ENCODE assay signal across 15 mouse cellular contexts in the genomic region with DNA sequence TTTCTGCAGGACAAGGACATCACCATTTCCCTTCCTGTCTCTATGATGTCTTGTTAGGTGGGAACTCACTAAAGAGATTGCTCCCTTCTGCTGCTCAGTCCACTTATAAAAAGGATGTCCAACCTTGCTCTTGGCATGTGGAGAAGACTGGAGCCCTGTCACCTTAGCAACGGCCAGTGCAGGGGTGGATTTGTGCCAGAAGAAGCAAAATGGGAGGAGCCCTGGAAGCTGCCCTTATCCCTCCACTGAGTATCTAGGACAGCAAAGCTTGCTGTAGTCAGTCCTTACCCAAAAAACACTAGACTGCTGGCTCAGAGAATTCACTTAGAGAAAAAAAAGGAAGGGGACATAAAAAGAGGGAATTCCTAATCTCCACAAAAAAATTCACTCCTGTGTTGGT. TPM values are rescaled to one million over a fixed set of nuclear protein-coding genes. Genes with fewer than 3 reads are reported as not detected.
A peak's percentile ranks its signal among the peaks of the same experiment; 100 is the strongest.
DNase-seq lines count a peak whose midpoint lies in the region; ATAC-seq lines count a peak whose summit lies in the region.
"Had no signal": no experiment of that assay in that cellular context is flagged by ENCODE, and none has a peak within 500 bp of the region (broad histone marks: within the 10 kb centered on the region; RNA-seq: fewer than 3 reads in every experiment).

No protein-coding gene starts in this region.

- WGBS in limb, embryonic 11.5 days = 56% methylated on average over 1 of the region's 1 CpGs
- 64% methylated on average over 1 of the region's 1 CpGs for WGBS in limb, embryonic 10.5 days

- no peak overlapping the region for H3K9ac ChIP-seq in limb, embryonic 11.5 days (ENCODE audit: low read length)
- H3K9ac ChIP-seq: embryonic facial prominence, embryonic 15.5 days; forebrain, embryonic 13.5 days; midbrain, embryonic 12.5 days had no signal

- no peaks in the 10 kb centered on the region for H3K27me3 ChIP-seq in limb, embryonic 11.5 days (ENCODE audit: control insufficient read depth, insufficient read depth, low read length)
- 0 out of 2 replicates have a peak, but pooled peaks cover 3% of the 10 kb centered on the region for H3K27me3 ChIP-seq in limb, embryonic 10.5 days (ENCODE audit: low read depth, poor library complexity, severe bottlenecking)
- H3K27me3 ChIP-seq: embryonic facial prominence, embryonic 15.5 days; forebrain, embryonic 13.5 days; midbrain, embryonic 12.5 days had no signal

- no peaks in the 10 kb centered on the region for H3K36me3 ChIP-seq in limb, embryonic 11.5 days (ENCODE audit: control insufficient read depth, insufficient read depth, low read length)
- no peaks in the 10 kb centered on the region for H3K36me3 ChIP-seq in limb, embryonic 10.5 days
- H3K36me3 ChIP-seq: embryonic facial prominence, embryonic 15.5 days; midbrain, embryonic 12.5 days had no signal

- H3K4me2 ChIP-seq in limb, embryonic 11.5 days (ENCODE audit: low read depth, severe bottlenecking) = no peak overlapping the region
- H3K4me2 ChIP-seq: embryonic facial prominence, embryonic 15.5 days; forebrain, embryonic 13.5 days; liver, embryonic 11.5 days; midbrain, embryonic 12.5 days had no signal

- no peak overlapping the region for H3K27ac ChIP-seq in limb, embryonic 11.5 days (replicated peaks; ENCODE audit: low read depth, low read length)
- H3K27ac ChIP-seq in limb, embryonic 10.5 days = no peak overlapping the region
- H3K27ac ChIP-seq: embryonic facial prominence, embryonic 15.5 days; forebrain, embryonic 13.5 days; midbrain, embryonic 12.5 days had no signal

- peak; percentile 59 to 83 for DNase-seq in adrenal gland, adult (ENCODE audit: inconsistent age in 2 of 2, low spot score in 1 of 2)
- DNase-seq in adrenal gland, postnatal 4 days (ENCODE audit: low spot score in 2 of 2) = no peak
- DNase-seq in limb, embryonic 11.5 days (ENCODE audit: low spot score) = peak; percentile 9
- no peak for DNase-seq in limb, embryonic 10.5 days (ENCODE audit: low spot score)
- DNase-seq in adrenal gland, postnatal 10 days = peak; percentile 41
- DNase-seq in cerebellum, postnatal 14 days = peak; percentile 59 to 60
- no peak for DNase-seq in layer of hippocampus, adult 8-10 months (ENCODE audit: low spot score in 2 of 2)
- DNase-seq in testis, postnatal 10 days (ENCODE audit: low spot score) = no peak
- DNase-seq: heart, postnatal 14 days had no signal

- no peaks in the 10 kb centered on the region for H3K9me3 ChIP-seq in limb, embryonic 11.5 days (ENCODE audit: control insufficient read depth, low read length)
- H3K9me3 ChIP-seq in limb, embryonic 10.5 days (replicated peaks) = no peaks in the 10 kb centered on the region
- H3K9me3 ChIP-seq: embryonic facial prominence, embryonic 15.5 days; midbrain, embryonic 12.5 days had no signal

- no peak for ATAC-seq in limb, embryonic 11.5 days (ENCODE audit: insufficient number of reproducible peaks, low FRiP score, low TSS enrichment, low read depth)
- ATAC-seq: forebrain, embryonic 13.5 days; inflammation-experienced regulatory T-cells, adult 6 months had no signal

- no peaks in the 10 kb centered on the region for H3K4me1 ChIP-seq in limb, embryonic 11.5 days (ENCODE audit: control insufficient read depth, insufficient read depth, low read length)
- H3K4me1 ChIP-seq in limb, embryonic 10.5 days = peaks cover 6% of the 10 kb centered on the region
- H3K4me1 ChIP-seq: embryonic facial prominence, embryonic 15.5 days; forebrain, embryonic 13.5 days; midbrain, embryonic 12.5 days had no signal

- no peak overlapping the region for H3K4me3 ChIP-seq in limb, embryonic 11.5 days (ENCODE audit: low read depth, low read length)
- no peak overlapping the region for H3K4me3 ChIP-seq in limb, embryonic 10.5 days
- H3K4me3 ChIP-seq: embryonic facial prominence, embryonic 15.5 days; forebrain, embryonic 13.5 days; midbrain, embryonic 12.5 days had no signal

RNA-seq across cellular contexts. Expression of a gene that starts 49.0 kb away (rescaled TPM):
- total RNA-seq in adrenal gland, postnatal 4 days (2021) = under 1 TPM in 1 of 2 experiments, not detected in 1; 0.28 TPM
- polyA plus RNA-seq in limb, embryonic 11.5 days (2014; fragmentation: Nextera tagmentation; extraction: Ambion mirVana) = 1.0 and 1.3 TPM in 2 replicates
- 0.16 and 0.71 TPM in 2 replicates for polyA plus RNA-seq in limb, embryonic 10.5 days (2016; fragmentation: Nextera tagmentation; extraction: Ambion mirVana)
- total RNA-seq in adrenal gland, postnatal 10 days (2021) = 1 to 10 TPM in 1 of 2 experiments, under 1 TPM in 1; 0.12 to 2.4 TPM
- total RNA-seq in layer of hippocampus, adult 8-10 months (2022) = 1 to 10 TPM in 3 of 4 experiments, under 1 TPM in 1; 0.47 to 1.8 (median 1.1) TPM
- total RNA-seq: common myeloid progenitor, adult 5-6 weeks; heart, postnatal 14 days had no signal
- polyA plus RNA-seq: forebrain, embryonic 13.5 days; inflammation-experienced regulatory T-cells, adult 6 months; liver, embryonic 11.5 days; midbrain, embryonic 12.5 days had no signal

Comparison
In these comparisons a context has a peak if more than half of its experiments do, and no peak if none do; other contexts are left out.
1. DNase-seq: peak in adrenal gland, adult (2 of 2), limb, embryonic 11.5 days (single experiment), adrenal gland, postnatal 10 days (single experiment) and cerebellum, postnatal 14 days (2 of 2); none in adrenal gland, postnatal 4 days (0 of 2), limb, embryonic 10.5 days (single experiment), layer of hippocampus, adult 8-10 months (0 of 2) and testis, postnatal 10 days (single experiment).